Mouse (Mus musculus) inflammation-experienced regulatory T-cells, adult 6 months (primary cell): ENCODE data around the gene Dagla. TPM values are rescaled to one million over a fixed set of nuclear protein-coding genes. Genes with fewer than 3 reads are reported as not detected.

Experiments used
- ATAC-seq: one replicate; pipeline ENCODE4 v1.8.0; 2017
- polyA plus RNA-seq, 3 experiments: library from polyadenylated mRNA; unstranded; fragments of 100-300 nt; shearing (Covaris generic); gene quantifications; one replicate each; pipeline ENCODE4 v1.2.1; 2017

The Dagla gene
- polyA plus RNA-seq, 3 experiments from 2014 or later, result 0.11 TPM; not detected in 2

- no peak for ATAC-seq
Observed at GRCm38 (mm10) chr19:10197130-10197529, 107.5 kb downstream of the Dagla start.

Other genes with a start within 250 kb of the Dagla start
- gene Fads2, start 203.1 kb downstream of the Dagla start, polyA plus RNA-seq, result under 1 TPM in 1 of 3 experiments, not detected in 2; 0.15 TPM
- 1 to 10 TPM; 5.4 to 6.0 (median 5.7) TPM for gene Fads1, start 122.0 kb downstream of the Dagla start, polyA plus RNA-seq
- 100 to 1,000 TPM; 337 to 380 (median 368) TPM for gene Tmem258, start 100.9 kb downstream of the Dagla start, polyA plus RNA-seq
- 100 to 1,000 TPM in 1 of 3 experiments, 10 to 100 TPM in 2; 51.3 to 106 (median 64.4) TPM for gene Fen1, start 100.7 kb downstream of the Dagla start, polyA plus RNA-seq
- gene Myrf, start 64.1 kb downstream of the Dagla start, polyA plus RNA-seq, result not detected
- gene Syt7, start 84.2 kb upstream of the Dagla start, polyA plus RNA-seq, result under 1 TPM in 1 of 3 experiments, not detected in 2; 0.05 TPM
- gene Lrrc10b, start 152.6 kb upstream of the Dagla start, polyA plus RNA-seq, result not detected
- under 1 TPM in 2 of 3 experiments, not detected in 1; 0.30 to 0.73 TPM for gene Ppp1r32, start 178.1 kb upstream of the Dagla start, polyA plus RNA-seq
- 10 to 100 TPM; 44.3 to 78.6 (median 67.6) TPM for gene Cpsf7, start 220.4 kb upstream of the Dagla start, polyA plus RNA-seq
- gene Sdhaf2, start 221.3 kb upstream of the Dagla start, polyA plus RNA-seq, result 10 to 100 TPM; 87.1 to 95.9 (median 94.8) TPM